Mouse (Mus musculus): ENCODE results near the gene Tm4sf1. TPM values are rescaled to one million over a fixed set of nuclear protein-coding genes. Genes with fewer than 3 reads are reported as not detected.

The Tm4sf1 gene
- polyA plus RNA-seq (2014; fragmentation: Nextera tagmentation; extraction: Ambion mirVana) = 53.8 and 60.9 TPM in 2 replicates

GRCm38 (mm10) chr3:57301921-57302539 is at the start of gene Tm4sf1:
Tm4sf1 (minus strand) TSS chr3:57301988.
- no peak within 1 kb of the TSS for H3K4me3 ChIP-seq (ENCODE audit: low read depth, low read length)
- H3K27ac ChIP-seq (ENCODE audit: low read depth) = no peak within 1 kb of the TSS
- DNase-seq (no peak), ATAC-seq (ENCODE audit: insufficient read depth) (no peak)
- WGBS = 73% methylated on average over 2 of the region's 2 CpGs
- H3K27me3 ChIP-seq (ENCODE audit: insufficient read depth, low read length) = no peaks in the 10 kb centered on the region
- no peaks in the 10 kb centered on the region for H3K36me3 ChIP-seq (ENCODE audit: insufficient read depth)
- no peak within 1 kb of the TSS for H3K4me2 ChIP-seq
- H3K4me1 ChIP-seq (ENCODE audit: insufficient read depth) = no peaks in the 10 kb centered on the region
- H3K9me3 ChIP-seq (ENCODE audit: low read depth, low read length) = no peaks in the 10 kb centered on the region
- no peak for TF ChIP-seq CTCF (IDR thresholded peaks at IDR 0.05; ENCODE audit: low read depth)
- no peak within 1 kb of the TSS for H3K9ac ChIP-seq

- peak overlapping the region; percentile 36; the same call in 1 of the 2 replicates for H3K27ac ChIP-seq (ENCODE audit: low read depth)
- H3K36me3 ChIP-seq (ENCODE audit: insufficient read depth) = no peaks in the 10 kb centered on the region
These were observed 43.0 kb upstream of the Tm4sf1 start for GRCm38 (mm10) chr3:57344811-57345210.

DNA sequence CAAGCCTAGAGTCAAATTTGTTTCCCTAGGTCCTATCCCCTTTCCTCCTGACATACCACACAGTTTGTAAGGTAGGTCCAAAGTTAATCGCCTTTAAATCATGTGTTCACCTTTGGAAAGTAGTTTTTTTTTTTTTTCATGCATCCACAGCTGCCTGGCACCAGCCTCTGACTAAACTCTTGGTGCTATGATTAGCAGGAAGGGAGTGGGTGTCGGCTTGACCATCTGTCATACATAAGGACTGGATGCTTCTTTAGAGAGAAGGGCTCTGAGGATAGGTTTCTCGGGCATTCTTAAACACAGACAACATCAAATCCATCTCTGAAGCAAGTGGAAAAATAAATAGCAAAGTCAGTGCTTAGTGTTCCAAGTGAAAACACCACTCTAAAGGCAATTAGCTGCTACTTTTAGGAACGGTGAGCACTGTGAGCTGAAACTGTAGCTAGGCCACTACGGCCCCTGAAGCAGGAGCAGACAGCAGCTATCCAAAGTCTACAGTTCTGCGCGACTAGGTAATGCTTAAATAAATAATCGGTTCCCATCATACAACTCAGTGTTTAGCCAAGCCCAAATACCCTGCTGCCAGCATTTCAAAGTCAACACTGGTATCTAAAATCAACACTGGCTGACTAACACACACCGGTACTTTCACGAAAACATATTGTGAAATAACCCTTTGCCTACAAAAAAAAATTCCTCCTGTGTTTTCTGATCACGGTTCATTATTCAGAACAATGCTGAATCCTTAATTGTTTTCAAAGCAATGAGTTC is 42.2 kb upstream of the Tm4sf1 start:
- Histone ChIP-seq H3K9me3 (ENCODE audit: low read depth, low read length) (no peaks in the 10 kb centered on the region), H3K4me1 (ENCODE audit: insufficient read depth) (no peaks in the 10 kb centered on the region), H3K9ac (no peak overlapping the region), H3K27ac (ENCODE audit: low read depth) (peak overlapping the region; percentile 84), H3K36me3 (ENCODE audit: insufficient read depth) (no peaks in the 10 kb centered on the region), H3K4me2 (0 out of 2 replicates have a peak overlapping the region, but pooled peaks have one; percentile 3), H3K4me3 (ENCODE audit: low read depth, low read length) (no peak overlapping the region), H3K27me3 (ENCODE audit: insufficient read depth, low read length) (no peaks in the 10 kb centered on the region)
- ATAC-seq (ENCODE audit: insufficient read depth) (peak; percentile 90), DNase-seq (peak; percentile 39)
- no peak for TF ChIP-seq CTCF (IDR thresholded peaks at IDR 0.05; ENCODE audit: low read depth)
- 16% methylated on average over 11 of the region's 11 CpGs for WGBS

More at GRCm38 (mm10) chr3:57344811-57345210, 43.0 kb upstream of the Tm4sf1 start:
- H3K4me3 ChIP-seq (ENCODE audit: low read depth, low read length) = no peak overlapping the region
- ATAC-seq (ENCODE audit: insufficient read depth) (no peak), DNase-seq (peak; percentile 2)
- H3K4me1 ChIP-seq (ENCODE audit: insufficient read depth) = no peaks in the 10 kb centered on the region
- H3K9ac ChIP-seq = no peak overlapping the region
- H3K4me2 ChIP-seq = no peak overlapping the region
- no peaks in the 10 kb centered on the region for H3K27me3 ChIP-seq (ENCODE audit: insufficient read depth, low read length)
- no peak for TF ChIP-seq CTCF (IDR thresholded peaks at IDR 0.05; ENCODE audit: low read depth)
- 48% methylated on average over 5 of the region's 5 CpGs for WGBS
- H3K9me3 ChIP-seq (ENCODE audit: low read depth, low read length) = no peaks in the 10 kb centered on the region

DNA sequence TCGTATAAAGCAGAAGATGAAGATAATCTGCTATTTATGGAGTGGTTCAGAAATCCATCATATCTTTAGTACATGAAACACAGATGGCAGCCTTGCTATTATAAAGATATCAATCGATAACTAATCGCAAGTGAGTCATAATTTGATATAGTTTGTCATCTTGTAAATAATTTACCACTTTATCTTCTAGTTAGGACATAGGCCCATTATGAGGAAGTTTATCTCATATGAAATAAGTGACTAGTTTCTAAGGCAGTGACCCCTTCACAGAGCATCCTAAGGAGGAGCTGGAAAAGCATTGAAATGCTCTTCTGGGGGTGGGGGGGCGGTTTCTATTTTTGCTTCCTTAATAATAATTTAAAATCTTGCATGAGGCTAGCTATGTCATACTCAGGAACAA is 41.2 kb upstream of the Tm4sf1 start:
- ATAC-seq (ENCODE audit: insufficient read depth) = no peak
- WGBS = 75% methylated on average over 4 of the region's 4 CpGs

DNA sequence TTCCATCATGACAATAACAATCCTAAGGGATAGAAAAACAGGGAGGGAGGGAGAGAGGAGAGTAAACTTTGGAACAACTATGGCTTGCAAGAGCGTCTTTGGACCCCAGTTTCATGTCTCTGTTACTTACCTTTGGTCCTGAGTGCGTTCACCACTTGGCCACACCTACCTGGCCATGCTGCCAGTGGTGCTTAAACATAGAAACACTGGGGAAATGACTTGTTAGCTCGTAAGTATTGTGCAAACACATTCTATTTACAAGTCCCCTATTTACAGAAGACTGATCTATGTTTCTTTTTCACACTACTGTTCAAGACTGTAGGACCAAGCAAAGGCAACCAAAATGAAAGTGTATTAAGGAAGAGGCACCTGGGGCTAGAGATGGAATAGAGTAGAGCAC is 39.5 kb upstream of the Tm4sf1 start:
- Histone ChIP-seq H3K27ac (ENCODE audit: low read depth) (no peak overlapping the region), H3K4me1 (ENCODE audit: insufficient read depth) (no peaks in the 10 kb centered on the region), H3K4me2 (no peak overlapping the region), H3K4me3 (ENCODE audit: low read depth, low read length) (no peak overlapping the region), H3K9me3 (ENCODE audit: low read depth, low read length) (no peaks in the 10 kb centered on the region), H3K36me3 (ENCODE audit: insufficient read depth) (no peaks in the 10 kb centered on the region), H3K27me3 (ENCODE audit: insufficient read depth, low read length) (no peaks in the 10 kb centered on the region), H3K9ac (no peak overlapping the region)
- peak; percentile 2 for DNase-seq
- whole genome bisulfite sequencing = 76% methylated on average over 3 of the region's 3 CpGs
- no peak for ATAC-seq (ENCODE audit: insufficient read depth)
- no peak for TF ChIP-seq CTCF (IDR thresholded peaks at IDR 0.05; ENCODE audit: low read depth)

More for the DNA sequence above, 41.2 kb upstream of the Tm4sf1 start:
- H3K9ac ChIP-seq = no peak overlapping the region
- DNase-seq = no peak
- no peaks in the 10 kb centered on the region for H3K4me1 ChIP-seq (ENCODE audit: insufficient read depth)
- no peak for TF ChIP-seq CTCF (IDR thresholded peaks at IDR 0.05; ENCODE audit: low read depth)
- H3K4me2 ChIP-seq = no peak overlapping the region
- no peaks in the 10 kb centered on the region for H3K27me3 ChIP-seq (ENCODE audit: insufficient read depth, low read length)
- no peaks in the 10 kb centered on the region for H3K36me3 ChIP-seq (ENCODE audit: insufficient read depth)
- H3K9me3 ChIP-seq (ENCODE audit: low read depth, low read length) = no peaks in the 10 kb centered on the region
- H3K4me3 ChIP-seq (ENCODE audit: low read depth, low read length) = no peak overlapping the region
- H3K27ac ChIP-seq (ENCODE audit: low read depth) = no peak overlapping the region

DNA sequence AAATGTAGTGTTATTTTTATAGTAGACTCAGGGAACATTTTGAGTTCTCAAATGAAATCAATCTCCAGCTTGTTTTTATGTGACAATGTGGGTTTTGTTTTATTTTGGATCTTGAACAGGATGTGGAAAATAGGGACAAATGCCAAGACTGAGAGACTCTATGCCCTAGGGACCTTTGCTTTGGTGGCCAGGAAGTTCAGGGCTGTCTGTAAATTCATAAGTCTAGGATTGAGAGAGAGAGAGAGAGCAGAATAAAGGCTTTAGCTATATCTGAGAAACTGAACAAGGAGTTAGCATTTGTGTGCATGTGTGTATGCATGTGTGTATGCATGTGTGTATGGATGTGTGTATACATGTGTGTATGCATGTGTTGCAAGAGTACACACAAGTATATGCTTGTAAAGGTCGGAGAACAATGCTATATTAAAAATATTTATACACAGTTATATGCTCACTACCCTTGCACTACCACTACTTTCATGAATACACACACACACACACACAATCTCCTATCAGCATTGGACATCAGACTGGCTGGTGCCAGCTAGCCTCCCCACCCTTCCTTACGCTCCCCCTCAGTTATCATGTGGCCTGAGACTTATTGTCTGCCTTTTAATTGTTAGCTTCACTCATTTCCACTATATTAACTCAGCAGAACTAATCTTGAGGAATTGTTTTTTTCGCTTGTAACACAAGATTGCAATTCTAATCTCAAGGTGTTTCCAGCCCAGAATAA is 33.5 kb upstream of the Tm4sf1 start:
- Histone ChIP-seq H3K27ac (ENCODE audit: low read depth) (0 out of 2 replicates have a peak overlapping the region, but pooled peaks have one; percentile 9), H3K9me3 (ENCODE audit: low read depth, low read length) (peaks cover 3% of the 10 kb centered on the region), H3K4me1 (ENCODE audit: insufficient read depth) (no peaks in the 10 kb centered on the region), H3K27me3 (ENCODE audit: insufficient read depth, low read length) (no peaks in the 10 kb centered on the region), H3K4me2 (no peak overlapping the region), H3K36me3 (ENCODE audit: insufficient read depth) (no peaks in the 10 kb centered on the region), H3K4me3 (ENCODE audit: low read depth, low read length) (no peak overlapping the region), H3K9ac (no peak overlapping the region)
- peak; percentile 70 for DNase-seq
- no peak for ATAC-seq (ENCODE audit: insufficient read depth)
- 68% methylated on average over 3 of the region's 3 CpGs for WGBS
- no peak for TF ChIP-seq CTCF (IDR thresholded peaks at IDR 0.05; ENCODE audit: low read depth)

- Histone ChIP-seq H3K4me2 (no peak overlapping the region), H3K27me3 (ENCODE audit: insufficient read depth, low read length) (no peaks in the 10 kb centered on the region), H3K9me3 (ENCODE audit: low read depth, low read length) (peaks cover 3% of the 10 kb centered on the region), H3K4me3 (ENCODE audit: low read depth, low read length) (no peak overlapping the region), H3K27ac (ENCODE audit: low read depth) (no peak overlapping the region), H3K4me1 (ENCODE audit: insufficient read depth) (no peaks in the 10 kb centered on the region), H3K36me3 (ENCODE audit: insufficient read depth) (no peaks in the 10 kb centered on the region), H3K9ac (no peak overlapping the region)
- no peak for ATAC-seq (ENCODE audit: insufficient read depth)
- 78% methylated on average over 4 of the region's 6 CpGs for WGBS
- no peak for TF ChIP-seq CTCF (IDR thresholded peaks at IDR 0.05; ENCODE audit: low read depth)
- DNase-seq = no peak
These were observed 26.2 kb upstream of the Tm4sf1 start for GRCm38 (mm10) chr3:57327941-57328340.
